Mouse (Mus musculus) hindbrain, embryonic 10.5 days (tissue): ENCODE measurements around the gene Aco2. TPM values are rescaled to one million over a fixed set of nuclear protein-coding genes. Genes with fewer than 3 reads are reported as not detected.

ENCODE experiments used
- DNase-seq: peaks from one replicate; pipeline ENCODE4 v3.0.0-alpha.2; 2017; ENCODE audit warnings: low spot score
- H3K27ac ChIP-seq: fragments of 300-500 bp; sonication (generic); 2 replicates; pipeline ENCODE4 v1.5.1; 2016; ENCODE audit warnings: mild to moderate bottlenecking, moderate library complexity
- H3K27me3 ChIP-seq: fragments of 300-500 bp; sonication (generic); 2 replicates; pipeline ENCODE4 v1.6.1; 2016; ENCODE audit warnings: mild to moderate bottlenecking; ENCODE audit not compliant: poor library complexity, insufficient read depth, severe bottlenecking
- H3K36me3 ChIP-seq: fragments of 300-500 bp; sonication (generic); 2 replicates; pipeline ENCODE4 v1.6.1; 2016; ENCODE audit warnings: mild to moderate bottlenecking, moderate library complexity
- H3K4me1 ChIP-seq: fragments of 300-500 bp; sonication (generic); replicated peaks from 2 replicates; pipeline ENCODE4 v1.6.1; 2016; ENCODE audit warnings: mild to moderate bottlenecking
- H3K4me3 ChIP-seq: fragments of 300-500 bp; sonication (generic); 2 replicates; pipeline ENCODE4 v1.5.1; 2016; ENCODE audit warnings: mild to moderate bottlenecking, moderate library complexity
- H3K9me3 ChIP-seq: fragments of 300-500 bp; sonication (generic); 2 replicates; pipeline ENCODE4 v1.6.1; 2016; ENCODE audit warnings: mild to moderate bottlenecking, moderate library complexity
- WGBS: fragments of 180-500 bp; shearing (Covaris S2); methylation state at CpG from one replicate; pipeline ENCODE4 v1.1.7; 2016; 5-methylcytosine and 5-hydroxymethylcytosine counted together
- polyA plus RNA-seq: library from polyadenylated mRNA; unstranded; fragments of >200 nt; fragmentation: Nextera tagmentation; extraction: Ambion mirVana; gene quantifications from 2 replicates; pipeline ENCODE4 v1.2.1, GENCODE M21; 2016

The Aco2 gene
- polyA plus RNA-seq, 1 experiment from 2014 or later, result 175 TPM

GRCm38 (mm10) chr15:81937098-81937972 lies 65.2 kb downstream of the Aco2 start:
- Histone ChIP-seq H3K27ac (peak overlapping the region; percentile 76), H3K4me1 (peaks cover 45% of the 10 kb centered on the region), H3K27me3 (peaks cover 12% of the 10 kb centered on the region), H3K4me3 (peak overlapping the region; percentile 55), H3K9me3 (no peaks in the 10 kb centered on the region), H3K36me3 (no peaks in the 10 kb centered on the region)
- peak; percentile 34 for DNase-seq
- WGBS, result 8% methylated on average over 19 of the region's 19 CpGs

- peaks cover 12% of the 10 kb centered on the region for H3K27me3 ChIP-seq
- peaks cover 47% of the 10 kb centered on the region for H3K4me1 ChIP-seq
- H3K9me3 ChIP-seq, result no peaks in the 10 kb centered on the region
- WGBS, result 27% methylated on average over 2 of the region's 2 CpGs
- peak overlapping the region; percentile 76; the same call in 1 of the 2 replicates for H3K27ac ChIP-seq
- H3K36me3 ChIP-seq, result no peaks in the 10 kb centered on the region
- H3K4me3 ChIP-seq, result peak overlapping the region; percentile 55
- peak; percentile 50 for DNase-seq
Measured at GRCm38 (mm10) chr15:81938246-81938645, 66.1 kb downstream of the Aco2 start.

GRCm38 (mm10) chr15:81939157-81939715 lies 67.1 kb downstream of the Aco2 start:
- 92% methylated on average over 10 of the region's 10 CpGs for WGBS

GRCm38 (mm10) chr15:81939774-81940173 lies 67.7 kb downstream of the Aco2 start:
- Histone ChIP-seq H3K27ac (no peak overlapping the region), H3K4me3 (no peak overlapping the region), H3K27me3 (peaks cover 12% of the 10 kb centered on the region), H3K36me3 (no peaks in the 10 kb centered on the region), H3K9me3 (no peaks in the 10 kb centered on the region), H3K4me1 (peaks cover 52% of the 10 kb centered on the region)
- DNase-seq, result no peak
- 90% methylated on average over 4 of the region's 4 CpGs for WGBS

More at GRCm38 (mm10) chr15:81939157-81939715, 67.1 kb downstream of the Aco2 start:
- no peaks in the 10 kb centered on the region for H3K36me3 ChIP-seq
- H3K27me3 ChIP-seq, result peaks cover 12% of the 10 kb centered on the region
- H3K4me3 ChIP-seq, result no peak overlapping the region
- DNase-seq, result no peak
- no peaks in the 10 kb centered on the region for H3K9me3 ChIP-seq
- 0 out of 2 replicates have a peak overlapping the region, but pooled peaks have one; percentile 57 for H3K27ac ChIP-seq
- H3K4me1 ChIP-seq, result peaks cover 52% of the 10 kb centered on the region

- H3K9me3 ChIP-seq, result no peaks in the 10 kb centered on the region
- DNase-seq, result no peak
- 91% methylated on average over 5 of the region's 5 CpGs for WGBS
- peaks cover 12% of the 10 kb centered on the region for H3K27me3 ChIP-seq
- no peak overlapping the region for H3K27ac ChIP-seq
- H3K36me3 ChIP-seq, result no peaks in the 10 kb centered on the region
- H3K4me1 ChIP-seq, result peaks cover 52% of the 10 kb centered on the region
- H3K4me3 ChIP-seq, result no peak overlapping the region
Measured at GRCm38 (mm10) chr15:81940219-81940618, 68.1 kb downstream of the Aco2 start.

GRCm38 (mm10) chr15:81941010-81941409 lies 68.9 kb downstream of the Aco2 start:
- no peaks in the 10 kb centered on the region for H3K9me3 ChIP-seq
- WGBS, result 94% methylated on average over 2 of the region's 2 CpGs
- H3K27me3 ChIP-seq, result peaks cover 12% of the 10 kb centered on the region
- no peak overlapping the region for H3K27ac ChIP-seq
- no peaks in the 10 kb centered on the region for H3K36me3 ChIP-seq
- no peak overlapping the region for H3K4me3 ChIP-seq
- no peak for DNase-seq
- H3K4me1 ChIP-seq, result peaks cover 52% of the 10 kb centered on the region

GRCm38 (mm10) chr15:81943176-81943749 lies 71.2 kb downstream of the Aco2 start:
- Histone ChIP-seq H3K36me3 (0 out of 2 replicates have a peak, but pooled peaks cover 5% of the 10 kb centered on the region), H3K4me3 (peak overlapping the region; percentile 20), H3K9me3 (no peaks in the 10 kb centered on the region), H3K27me3 (0 out of 2 replicates have a peak, but pooled peaks cover under 1% of the 10 kb centered on the region), H3K27ac (peak overlapping the region; percentile 84), H3K4me1 (peaks cover 35% of the 10 kb centered on the region)
- 9% methylated on average over 9 of the region's 9 CpGs for WGBS
- peak; percentile 89 for DNase-seq

- no peak for DNase-seq
- Histone ChIP-seq H3K36me3 (peaks cover 40% of the 10 kb centered on the region), H3K4me3 (no peak overlapping the region), H3K9me3 (no peaks in the 10 kb centered on the region), H3K4me1 (peaks cover 12% of the 10 kb centered on the region), H3K27ac (peak overlapping the region; percentile 62), H3K27me3 (no peaks in the 10 kb centered on the region)
- WGBS, result 87% methylated on average over 10 of the region's 10 CpGs
Measured at GRCm38 (mm10) chr15:81949076-81949475, 77.0 kb downstream of the Aco2 start.

- Histone ChIP-seq H3K4me1 (peaks cover 12% of the 10 kb centered on the region), H3K36me3 (peaks cover 46% of the 10 kb centered on the region), H3K9me3 (no peaks in the 10 kb centered on the region), H3K27me3 (no peaks in the 10 kb centered on the region), H3K27ac (peak overlapping the region; percentile 62; the same call in 1 of the 2 replicates), H3K4me3 (no peak overlapping the region)
- no peak for DNase-seq
- 71% methylated on average over 11 of the region's 11 CpGs for WGBS
Measured at GRCm38 (mm10) chr15:81949476-81950131, 77.5 kb downstream of the Aco2 start.

- Histone ChIP-seq H3K4me3 (no peak overlapping the region), H3K36me3 (peaks cover 57% of the 10 kb centered on the region), H3K27ac (no peak overlapping the region), H3K4me1 (peaks cover 12% of the 10 kb centered on the region), H3K27me3 (no peaks in the 10 kb centered on the region), H3K9me3 (no peaks in the 10 kb centered on the region)
- 92% methylated on average over 5 of the region's 5 CpGs for whole genome bisulfite sequencing
- no peak for DNase-seq
Measured at GRCm38 (mm10) chr15:81950716-81951115, 78.6 kb downstream of the Aco2 start.

GRCm38 (mm10) chr15:81951159-81951558 lies 79.0 kb downstream of the Aco2 start:
- Histone ChIP-seq H3K36me3 (peaks cover 59% of the 10 kb centered on the region), H3K4me3 (no peak overlapping the region), H3K27me3 (no peaks in the 10 kb centered on the region), H3K9me3 (no peaks in the 10 kb centered on the region), H3K4me1 (peaks cover 12% of the 10 kb centered on the region), H3K27ac (no peak overlapping the region)
- DNase-seq, result no peak
- 93% methylated on average over 9 of the region's 9 CpGs for WGBS

GRCm38 (mm10) chr15:81952310-81952709 lies 80.2 kb downstream of the Aco2 start:
- no peaks in the 10 kb centered on the region for H3K27me3 ChIP-seq
- no peak for DNase-seq
- H3K36me3 ChIP-seq, result peaks cover 59% of the 10 kb centered on the region
- no peaks in the 10 kb centered on the region for H3K9me3 ChIP-seq
- H3K4me3 ChIP-seq, result no peak overlapping the region
- WGBS, result 79% methylated on average over 4 of the region's 4 CpGs
- no peak overlapping the region for H3K27ac ChIP-seq
- peaks cover 12% of the 10 kb centered on the region for H3K4me1 ChIP-seq
